Mouse (Mus musculus) CH12F3 (cell line): ENCODE results near the gene Fam69a.
"Not testable (repeated sequence)": the region's sequence is repeated elsewhere in the genome, so short reads cannot be mapped to it uniquely, and the experiment has no call there.

Experiments used
- in situ Hi-C: fragments of 300-500 bp; cut with MboI; formaldehyde crosslinking; loops from 2 replicates; pipeline ENCODE4 v1.14.3; 2020; ENCODE audit warnings: low sequenced_read_pairs

Fam69a gene

DNA sequence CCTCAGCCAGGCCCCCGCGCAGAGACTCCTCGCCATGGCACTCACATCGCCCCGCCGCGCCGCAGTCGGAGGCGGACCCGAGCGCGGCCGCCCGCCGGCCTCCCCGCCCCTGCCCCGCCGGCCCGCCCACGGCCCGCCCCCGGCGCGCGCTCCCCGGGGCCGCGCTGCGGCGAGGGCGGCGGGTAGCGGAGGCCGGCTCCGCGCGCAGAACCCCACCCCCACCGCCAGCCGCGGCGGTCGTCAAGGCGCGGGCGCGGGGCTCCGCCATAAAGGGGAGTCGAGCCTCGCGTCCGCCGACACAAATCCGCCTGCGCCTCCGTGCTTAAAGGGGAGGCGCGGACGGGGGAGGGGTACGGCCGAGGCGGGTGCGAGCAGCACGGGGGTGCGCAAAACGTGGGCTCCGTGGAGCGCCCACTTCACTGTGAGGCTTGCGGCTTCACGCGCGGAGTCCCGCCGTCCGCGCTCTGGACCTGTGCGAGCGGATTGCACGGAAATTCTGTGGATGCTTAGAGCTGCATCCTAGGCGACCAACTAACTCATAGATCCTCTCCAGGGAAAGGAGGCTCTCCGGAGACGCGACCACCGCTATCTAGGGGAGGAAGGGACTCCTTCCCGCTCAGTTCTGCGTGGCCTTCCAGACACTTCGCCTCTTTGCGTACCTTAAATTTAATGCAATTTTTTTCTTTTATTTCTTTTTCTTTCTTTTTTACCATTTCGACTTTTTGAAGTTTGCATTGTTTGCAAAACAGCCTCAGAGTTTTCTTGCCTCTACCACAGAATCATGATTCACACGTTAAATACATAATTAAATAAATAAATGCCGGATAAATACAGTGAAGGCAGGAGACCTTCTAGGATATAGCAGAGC, at the start of gene Fam69a:
Fam69a (minus strand) TSS at position 119 of the 868 bp plus-strand sequence.
- in situ Hi-C loops = loop anchor here (10.0 kb wide), 1 partner anchor 62 kb away; no protein-coding TSS in a partner anchor

DNA sequence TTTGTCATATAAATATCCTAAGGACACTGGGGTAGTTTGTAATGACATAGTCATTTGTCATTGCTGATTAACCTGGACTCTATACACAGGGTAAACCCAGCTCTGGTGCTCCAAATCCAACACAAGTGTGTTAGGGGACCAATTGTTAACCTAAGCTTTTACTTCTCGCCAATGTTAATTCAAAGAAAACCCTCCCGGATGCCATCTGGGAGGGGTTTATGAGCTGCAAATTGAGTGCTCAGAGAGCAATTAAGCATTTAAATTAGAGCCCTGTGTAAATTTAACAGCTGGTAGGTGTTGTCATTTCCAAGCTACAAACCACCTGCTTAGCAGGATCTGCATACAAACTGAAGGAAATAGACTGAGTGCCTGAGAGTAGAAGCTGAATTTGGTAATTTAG, 48.6 kb upstream of the Fam69a start:
- in situ Hi-C loops = no loop called here

DNA sequence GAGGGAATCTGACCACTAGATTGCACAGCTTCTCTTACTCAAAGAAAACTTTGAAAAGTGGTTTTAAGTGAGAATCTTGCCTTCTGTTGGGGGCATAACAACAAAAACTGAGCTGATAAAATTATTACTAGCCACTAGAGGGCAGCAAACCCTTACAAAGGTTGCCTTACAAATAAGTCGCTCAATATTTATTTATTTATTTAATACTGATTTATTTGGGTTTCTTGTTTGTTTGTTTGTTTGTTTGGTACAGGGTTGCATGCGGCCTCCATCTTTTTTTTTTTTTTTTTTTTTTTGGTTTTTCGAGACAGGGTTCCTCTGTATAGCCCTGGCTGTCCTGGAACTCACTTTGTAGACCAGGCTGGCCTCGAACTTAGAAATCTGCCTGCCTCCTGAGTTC, 47.3 kb upstream of the Fam69a start:
- in situ Hi-C loops = no loop called here

DNA sequence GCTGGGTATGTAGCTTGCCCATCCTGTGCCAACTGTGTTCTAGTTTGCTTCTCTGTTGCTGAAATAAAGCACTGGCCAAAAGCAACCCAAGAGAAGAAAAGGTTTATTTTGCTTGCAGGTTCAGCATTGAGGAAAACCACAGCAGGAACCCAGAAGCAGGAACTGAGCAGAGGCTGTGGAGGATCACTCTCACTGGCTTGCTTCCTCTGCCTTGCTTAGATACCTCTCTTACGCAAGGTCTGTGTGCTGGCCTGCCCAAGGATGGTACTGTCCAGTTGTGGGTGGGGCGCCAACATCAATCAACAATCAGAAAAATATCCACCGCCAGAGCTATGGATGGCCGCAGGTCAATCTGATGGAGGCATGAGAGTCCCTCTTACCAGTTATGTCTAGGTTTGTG, 44.4 kb upstream of the Fam69a start:
- in situ Hi-C loops = no loop called here

DNA sequence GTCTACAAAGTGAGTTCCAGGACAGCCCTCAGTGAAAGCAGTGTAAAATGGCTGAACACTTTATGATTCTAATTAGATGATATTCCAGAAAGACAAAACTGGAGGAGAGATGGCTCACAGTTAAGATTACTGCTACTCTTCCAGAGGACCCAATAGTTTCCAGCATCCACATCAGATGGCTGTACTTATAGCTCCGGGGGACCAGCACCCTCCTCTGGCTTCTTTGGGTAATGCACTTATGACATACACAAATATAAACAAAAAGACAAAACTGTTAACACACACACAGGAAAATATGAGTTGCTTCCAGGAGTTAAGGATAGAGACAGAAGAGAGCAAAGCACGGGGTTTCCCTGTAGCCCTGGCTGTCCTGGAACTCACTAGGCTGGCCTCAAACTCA, 43.1 kb upstream of the Fam69a start:
- in situ Hi-C loops = no loop called here

DNA sequence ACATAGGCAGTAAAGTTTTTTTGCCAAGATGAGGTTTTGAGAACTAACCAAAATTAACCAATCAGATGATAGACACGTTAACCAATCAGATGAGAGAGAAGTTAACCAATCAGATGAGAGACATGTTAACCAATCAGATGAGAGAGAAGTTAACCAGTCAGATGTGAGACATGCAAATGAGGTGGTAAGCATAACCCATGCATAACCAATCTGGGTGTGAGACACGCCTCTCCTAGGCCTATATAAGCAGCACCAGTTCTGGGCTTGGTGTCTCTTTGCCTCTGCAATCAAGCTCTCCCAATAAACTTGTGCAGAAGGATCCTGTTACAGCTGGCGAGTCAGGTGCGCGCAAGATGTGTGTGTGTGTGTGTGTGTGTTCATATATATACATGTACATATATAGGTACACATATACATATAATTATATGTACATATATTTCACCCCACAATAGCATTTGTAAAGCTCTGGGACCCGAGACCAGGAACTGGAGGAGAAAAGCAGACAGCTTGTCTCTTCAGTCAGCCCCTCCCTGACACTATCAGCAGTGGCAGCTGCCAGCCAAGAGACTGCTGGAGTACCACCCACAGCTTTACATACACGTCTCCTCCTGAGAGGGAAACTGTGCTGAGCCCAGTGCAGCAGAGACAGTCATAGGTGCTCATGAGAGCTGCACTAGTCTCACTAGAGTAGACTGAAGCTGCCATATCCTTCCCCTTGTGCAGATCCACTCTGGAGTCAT, 42.1 kb upstream of the Fam69a start:
- in situ Hi-C loops = not testable (repeated sequence)

DNA sequence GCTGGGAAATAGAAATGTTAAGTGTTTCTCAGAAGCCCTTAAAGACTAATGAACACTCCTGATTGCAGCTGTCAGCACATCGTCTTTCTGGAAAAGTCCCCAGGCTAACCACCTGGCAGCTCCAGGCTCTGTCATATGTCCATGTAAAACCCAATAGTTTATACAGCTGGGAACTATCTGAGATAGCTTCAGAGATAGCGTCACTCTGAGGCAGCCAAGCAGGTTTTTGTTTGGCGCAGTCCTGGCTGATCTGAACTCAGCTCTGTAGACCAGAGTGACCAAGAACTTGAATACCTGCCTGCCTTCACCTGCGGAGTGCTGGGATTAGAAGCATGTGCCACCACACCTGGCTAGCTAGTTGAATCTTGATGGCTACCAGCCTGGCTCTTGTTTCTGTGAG, 41.3 kb upstream of the Fam69a start:
- in situ Hi-C loops = no loop called here

DNA sequence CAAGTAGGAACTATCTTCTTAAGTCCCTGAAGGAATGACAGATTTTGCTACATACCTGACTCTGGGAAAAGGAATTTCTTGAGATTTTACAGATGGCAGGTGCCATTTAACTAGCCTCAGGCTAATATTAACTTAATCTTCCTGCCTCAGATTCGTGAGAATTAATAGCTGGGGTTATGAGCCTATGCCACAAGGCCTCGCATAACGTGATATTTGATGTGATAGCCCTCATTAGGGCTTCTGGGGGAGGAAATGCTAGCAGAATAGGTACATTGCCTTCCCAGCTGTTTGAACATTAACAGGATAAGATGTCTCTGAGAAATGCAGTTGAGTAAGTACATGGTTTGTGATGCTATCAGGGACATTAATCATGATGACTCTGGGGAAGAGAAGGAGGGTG, 34.5 kb upstream of the Fam69a start:
- in situ Hi-C loops = no loop called here

DNA sequence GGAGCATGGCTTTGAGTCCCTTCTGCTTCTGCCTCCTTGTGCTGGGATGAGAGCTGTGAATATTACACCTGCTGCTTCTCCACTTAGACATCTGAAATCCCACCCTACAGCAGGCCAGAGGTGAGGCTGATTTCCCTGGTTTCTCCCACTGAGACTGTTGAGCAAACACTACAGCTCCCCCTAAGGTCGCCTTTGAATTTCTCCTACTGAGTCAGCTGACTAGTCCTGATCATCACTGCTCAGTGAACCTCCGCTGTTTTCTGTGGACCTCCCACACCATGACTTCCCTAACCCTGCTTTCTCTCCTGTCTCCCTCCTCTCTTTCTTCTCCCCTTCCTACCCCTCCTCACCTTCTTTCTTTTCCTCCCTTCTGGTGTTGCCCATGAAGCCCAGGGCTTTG, 32.5 kb upstream of the Fam69a start:
- in situ Hi-C loops = no loop called here

DNA sequence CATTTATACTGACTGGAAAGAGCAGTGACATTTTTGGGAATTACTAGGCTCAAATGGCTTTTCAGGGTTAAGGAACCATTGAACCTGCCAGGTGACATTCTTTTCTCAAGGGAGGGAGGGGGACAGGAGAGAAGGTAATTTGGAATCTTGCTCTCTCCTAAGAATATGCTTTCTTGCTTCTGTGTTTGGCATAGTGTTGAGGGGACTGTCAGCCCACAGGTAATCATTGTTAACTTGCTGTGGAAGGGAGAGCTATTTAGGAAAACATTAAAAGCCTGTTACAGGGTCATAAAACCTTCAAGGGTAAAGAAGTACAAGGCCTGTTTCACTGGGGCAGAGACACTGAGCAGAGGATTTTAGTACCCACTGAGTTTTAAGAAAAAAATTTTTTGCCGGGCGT, 30.3 kb upstream of the Fam69a start:
- in situ Hi-C loops = no loop called here

DNA sequence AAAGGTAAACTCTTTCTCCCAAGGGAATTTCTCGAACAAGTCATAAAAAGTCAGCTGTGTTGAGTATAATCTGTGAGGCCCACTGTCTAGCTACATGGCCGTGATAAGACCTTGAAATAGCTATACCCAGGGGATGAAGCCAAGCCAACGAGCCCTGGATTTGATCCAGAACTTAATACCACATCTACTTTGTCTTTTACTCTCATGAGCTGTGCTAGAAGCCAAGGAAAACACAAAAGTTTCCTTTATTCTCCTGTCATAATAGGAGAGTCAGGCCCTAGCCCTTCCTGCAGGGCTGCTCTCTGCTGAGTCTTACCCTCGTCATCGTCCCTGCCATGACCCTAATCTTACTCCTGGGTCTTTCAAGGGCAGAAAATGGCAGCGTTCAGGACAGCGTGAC, 28.5 kb upstream of the Fam69a start:
- in situ Hi-C loops = no loop called here

DNA sequence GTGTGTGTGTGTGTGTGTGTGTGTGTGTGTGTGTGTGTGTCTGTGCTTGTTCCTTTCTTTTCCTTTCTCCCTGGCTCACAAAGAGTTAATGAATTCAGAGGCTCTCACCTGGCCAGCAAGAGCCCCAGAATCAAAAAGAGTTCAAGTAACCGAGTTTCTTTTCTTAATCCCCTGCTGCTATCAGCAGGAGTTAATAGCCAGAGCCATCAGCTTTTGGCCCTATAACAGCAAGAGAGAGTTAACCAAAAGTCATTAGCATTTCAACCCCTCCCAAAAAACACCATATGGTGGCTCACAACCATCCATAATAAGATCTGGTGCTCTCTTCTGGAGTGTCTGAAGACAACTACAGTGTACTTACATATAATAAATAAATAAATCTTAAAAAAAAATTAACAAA, 27.3 kb upstream of the Fam69a start:
- in situ Hi-C loops = no loop called here

DNA sequence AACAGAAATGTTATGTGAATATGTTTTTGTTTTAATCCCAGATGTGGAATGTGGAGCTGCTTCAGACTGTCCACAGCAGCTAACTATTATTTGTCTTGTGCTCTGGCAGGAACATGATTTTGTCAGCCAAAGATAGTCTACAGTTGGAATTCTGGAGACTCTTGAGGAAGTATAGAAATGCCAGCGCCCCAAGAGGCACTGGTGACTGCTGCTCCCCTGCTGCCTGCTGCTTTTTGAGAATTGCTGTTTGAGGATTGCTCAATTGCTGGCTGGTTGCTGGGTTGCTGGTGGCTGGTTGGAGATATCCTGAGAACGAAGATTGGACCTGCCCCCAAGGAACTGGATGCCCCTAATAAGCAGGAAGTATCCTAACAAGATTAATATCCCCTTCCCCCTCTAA, 22.8 kb upstream of the Fam69a start:
- in situ Hi-C loops = no loop called here

DNA sequence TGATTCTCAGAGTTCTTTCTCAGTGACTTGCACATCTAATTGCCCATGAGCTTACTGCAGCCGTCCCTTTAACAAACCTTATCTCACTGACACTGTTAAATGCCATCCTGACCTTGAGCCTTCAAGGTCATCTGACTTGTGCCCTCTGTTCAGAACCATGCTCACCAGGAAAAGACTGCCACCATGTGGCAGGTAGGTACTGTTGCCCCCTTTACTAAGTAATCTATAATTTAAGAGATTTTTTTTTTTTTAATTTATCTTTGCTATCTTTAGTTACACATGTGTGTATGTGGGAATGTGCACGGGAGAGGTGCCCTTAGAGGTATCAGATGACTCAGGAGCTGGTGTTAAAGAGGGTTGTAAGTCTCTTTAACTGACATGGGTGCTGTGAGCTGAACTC, 18.2 kb upstream of the Fam69a start:
- in situ Hi-C loops = no loop called here

DNA sequence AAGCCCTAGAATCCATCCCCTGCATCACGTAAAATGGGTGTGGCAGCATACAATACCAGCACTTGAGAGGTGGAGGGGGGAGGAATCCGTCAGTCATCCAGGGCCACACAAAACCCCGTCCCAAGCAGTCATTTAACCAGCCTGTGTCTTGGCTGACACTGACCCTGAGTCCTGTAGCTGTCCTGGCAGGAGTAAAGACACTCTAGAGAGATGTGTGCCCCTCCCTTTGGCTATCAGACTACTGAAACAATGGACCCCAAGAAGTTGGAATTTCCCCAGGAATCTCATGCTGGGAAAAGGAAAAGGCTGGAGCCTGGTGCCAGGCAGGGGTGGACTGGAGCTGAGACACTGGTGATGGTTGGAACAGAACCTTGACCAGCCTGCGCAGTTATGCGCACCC, 15.8 kb upstream of the Fam69a start:
- in situ Hi-C loops = no loop called here

DNA sequence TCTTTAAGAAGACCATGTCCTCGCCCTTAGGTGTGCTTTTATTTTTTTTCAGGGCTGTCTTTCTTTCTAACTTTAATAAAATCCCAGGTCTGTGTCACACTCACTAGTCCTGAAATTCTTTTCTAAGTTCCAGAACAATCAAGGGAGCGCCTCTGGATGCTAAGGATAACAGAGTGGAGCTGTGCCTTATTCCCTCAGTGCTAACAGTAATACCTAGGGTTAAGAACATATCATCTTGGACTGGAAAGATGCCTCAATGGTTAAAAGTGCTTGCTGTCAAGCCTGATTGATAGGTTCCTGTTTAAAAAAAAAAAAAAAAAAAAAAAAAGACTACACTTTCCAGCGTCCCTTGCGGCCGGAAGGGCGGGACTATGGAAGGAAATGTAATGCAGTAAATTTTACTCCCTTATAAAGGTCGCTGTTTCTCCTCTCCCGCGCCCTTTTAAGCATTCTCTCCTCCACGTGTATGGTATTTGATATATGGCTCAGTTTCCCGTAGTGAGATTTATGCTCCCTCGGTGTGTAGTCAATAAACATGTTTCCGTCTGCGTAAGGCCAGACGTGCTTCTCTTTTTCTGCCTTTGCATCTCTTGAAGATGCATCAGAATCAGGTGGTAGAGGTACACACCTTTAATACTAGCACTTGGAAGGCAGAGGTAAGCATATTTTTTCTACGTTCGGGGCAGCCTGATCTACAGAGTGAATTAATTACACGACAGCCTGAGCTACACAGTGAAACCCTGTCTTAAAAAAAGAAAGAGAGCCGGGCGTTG, 14.1 kb upstream of the Fam69a start:
- in situ Hi-C loops = no loop called here

DNA sequence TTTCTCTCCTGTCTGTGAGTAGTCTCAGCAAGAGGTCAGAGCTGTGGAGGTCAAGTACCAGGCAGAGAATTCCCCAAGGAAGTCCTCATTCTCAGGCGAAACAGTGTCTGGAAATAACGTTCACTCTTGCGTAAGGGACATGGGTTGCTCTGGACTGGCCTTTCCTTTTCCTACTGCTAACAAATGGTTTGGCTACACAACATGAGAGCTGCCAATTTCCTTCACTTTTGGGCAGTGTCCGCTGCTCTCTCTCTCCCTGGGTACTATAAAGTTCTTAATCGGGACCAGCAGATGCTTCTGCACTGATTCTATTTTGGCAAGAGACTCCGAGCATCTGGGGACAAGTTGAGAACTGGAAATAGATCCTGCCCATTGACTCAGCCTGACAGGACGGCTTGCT, 10.8 kb upstream of the Fam69a start:
- in situ Hi-C loops = no loop called here

DNA sequence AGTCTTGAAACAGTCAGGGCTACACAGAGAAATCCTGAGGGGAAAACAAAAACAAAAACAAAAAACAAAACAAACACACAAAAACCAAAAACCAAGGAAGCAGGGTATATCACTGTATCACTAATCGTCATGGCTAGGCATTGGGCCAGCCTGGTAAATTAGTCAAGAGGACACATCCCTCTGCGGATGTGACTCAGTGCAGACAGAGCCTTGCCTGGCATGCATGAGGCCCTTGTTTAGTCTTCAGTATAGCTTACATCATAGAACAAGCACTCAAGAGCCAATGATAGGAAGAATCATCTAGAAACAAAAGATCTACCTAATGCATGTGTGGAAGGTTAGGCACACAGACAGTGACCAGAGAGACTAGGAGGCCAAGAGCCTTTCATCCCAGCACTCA, 9.1 kb upstream of the Fam69a start:
- in situ Hi-C loops = no loop called here

DNA sequence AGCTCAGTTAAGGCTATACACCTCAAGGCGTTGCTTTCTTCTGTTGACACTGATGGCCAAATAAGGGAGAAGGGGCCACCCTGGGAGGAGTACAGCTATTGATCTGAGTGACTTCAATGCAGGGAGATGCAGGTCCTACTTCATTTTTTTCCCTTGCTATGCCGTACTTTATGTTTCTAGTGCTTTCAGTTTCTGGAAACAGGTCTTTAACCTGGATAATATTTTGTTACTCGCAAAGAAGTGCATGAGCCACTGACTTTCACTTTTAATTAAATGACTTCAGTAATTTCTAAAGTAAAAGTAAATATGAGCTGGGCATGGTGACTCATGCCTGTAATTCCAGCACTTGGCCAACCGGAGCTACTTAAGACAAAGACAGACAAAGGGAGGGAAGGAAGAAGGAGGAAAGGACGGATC, 958 bp upstream of the Fam69a start:
- in situ Hi-C loops = loop anchor here (10.0 kb wide), 1 partner anchor 63 kb away; no protein-coding TSS in a partner anchor

DNA sequence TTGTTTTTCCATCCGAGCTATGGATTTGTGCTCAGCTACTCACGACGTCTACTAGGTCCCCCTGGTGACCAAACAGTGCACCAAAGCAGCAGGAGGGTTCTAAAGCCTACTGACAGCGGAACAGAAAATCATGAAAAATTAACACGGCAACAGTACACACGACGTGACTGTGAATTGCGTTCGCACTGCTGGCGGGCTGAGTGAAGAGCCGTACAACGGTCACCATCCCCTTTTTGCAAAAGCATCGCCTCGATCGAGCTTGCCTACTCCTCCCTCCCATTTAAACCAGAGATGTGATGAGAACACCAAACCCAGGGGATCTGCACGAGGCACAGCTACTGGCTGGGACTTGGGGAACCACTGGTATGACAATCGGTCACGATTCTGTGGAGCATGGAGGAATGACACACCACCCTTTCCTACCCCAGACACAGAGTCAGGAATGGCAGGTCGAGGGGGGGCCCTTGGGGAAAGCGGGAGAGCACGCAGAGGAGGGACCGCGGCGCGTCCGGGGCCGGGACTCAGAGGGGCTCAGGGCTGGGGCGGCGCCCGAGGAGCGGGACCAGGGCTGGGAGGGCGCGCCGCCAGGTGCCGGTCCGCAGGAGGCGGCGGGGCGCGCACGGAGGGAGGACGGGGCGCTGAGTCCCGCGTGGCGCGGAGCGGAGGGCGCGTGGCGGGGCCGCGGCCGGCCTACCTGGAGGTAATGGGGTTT, 474 bp downstream of the Fam69a start:
- in situ Hi-C loops = loop anchor here (10.0 kb wide), 1 partner anchor 62 kb away; no protein-coding TSS in a partner anchor

DNA sequence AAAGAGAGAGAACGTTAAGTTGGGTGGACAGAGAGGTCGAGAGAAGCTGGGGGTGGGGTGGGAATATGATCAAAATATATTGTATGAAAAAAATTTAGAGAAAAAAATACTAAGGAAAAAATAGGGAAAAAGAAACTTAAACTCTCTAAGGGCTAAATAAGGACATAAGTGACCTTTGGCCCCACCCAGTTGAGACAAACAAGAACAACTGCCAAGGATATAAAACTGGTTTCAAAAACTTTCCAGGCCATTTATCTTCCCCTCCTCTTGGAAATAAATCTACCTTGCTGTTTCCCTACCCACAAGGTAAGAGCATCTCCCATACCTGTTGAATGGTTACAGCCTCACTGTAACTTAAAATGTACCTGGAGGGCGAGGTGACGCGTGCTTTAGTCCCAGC, 2.9 kb downstream of the Fam69a start:
- in situ Hi-C loops = loop anchor here (10.0 kb wide), 1 partner anchor 59 kb away; no protein-coding TSS in a partner anchor
